Comparison of ENCODE assay signal across 10 mouse cellular contexts in the genomic region with DNA sequence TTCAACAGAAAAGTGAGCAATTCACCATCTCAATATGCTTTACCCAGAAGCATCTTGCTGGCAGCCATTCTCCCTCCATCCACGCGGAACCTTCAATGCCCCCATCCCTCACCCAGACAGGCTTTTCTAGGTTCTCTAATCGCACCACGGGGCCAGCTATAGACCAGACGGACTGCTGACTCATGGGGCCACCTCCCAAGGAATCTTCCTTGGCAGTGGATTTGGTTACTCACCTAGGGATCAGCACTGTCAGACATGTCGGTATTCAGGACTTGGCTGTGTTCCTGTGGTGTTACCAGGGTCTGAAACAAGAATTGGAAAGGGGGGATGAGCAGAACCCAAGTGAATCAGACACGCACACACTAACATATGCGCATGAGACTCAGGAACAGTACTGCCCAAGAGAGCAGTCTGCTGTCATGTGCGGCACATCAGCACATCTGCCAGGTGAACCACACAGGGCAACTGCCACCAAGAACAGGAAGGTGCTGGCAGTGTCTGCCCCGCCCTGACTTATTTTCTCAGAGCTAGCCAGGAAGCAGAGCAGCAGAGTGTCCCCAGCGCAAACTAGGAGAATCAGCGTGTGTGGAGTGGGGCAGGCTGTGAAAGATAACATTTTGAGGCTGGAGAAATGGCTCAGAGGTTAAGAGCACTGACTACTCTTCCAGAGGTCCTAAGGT. TPM values are rescaled to one million over a fixed set of nuclear protein-coding genes. Genes with fewer than 3 reads are reported as not detected.
A peak's percentile ranks its signal among the peaks of the same experiment; 100 is the strongest.
DNase-seq lines count a peak whose midpoint lies in the region; ATAC-seq lines count a peak whose summit lies in the region.
"Had no signal": no experiment of that assay in that cellular context is flagged by ENCODE, and none has a peak within 500 bp of the region (broad histone marks: within the 10 kb centered on the region; RNA-seq: fewer than 3 reads in every experiment).

No protein-coding gene starts in this region.

- intact Hi-C loops in left cerebral cortex, postnatal 36 days (cut with DNase I) = no loop called here

- DNase-seq in lung, postnatal 36 days = peak; percentile 27
- DNase-seq in lung, adult 18-20 months = no peak
- DNase-seq in thymus, postnatal 36 days = peak; percentile 73 to 89
- DNase-seq in urinary bladder, postnatal 36 days (ENCODE audit: low spot score in 2 of 2) = no peak
- DNase-seq in left cerebral cortex, postnatal 36 days (ENCODE audit: low spot score in 2 of 2) = no peak
- DNase-seq: embryo, embryonic 11 days; heart, postnatal 14 days; lung, adult 2 months had no signal

- peak; percentile 53 for ATAC-seq in activated CD4-positive, CD25-positive, alpha-beta regulatory T cell, adult 4 months
- ATAC-seq in megakaryocyte, adult 5-6 weeks (ENCODE audit: poor library complexity, severe bottlenecking) = peak; percentile 52

RNA-seq across cellular contexts. Expression of a gene that starts 30.4 kb away (rescaled TPM):
- 100 to 1,000 TPM; 127 to 150 TPM for polyA plus RNA-seq in activated CD4-positive, CD25-positive, alpha-beta regulatory T cell, adult 4 months (2017; shearing (Covaris generic))
- 99.8 and 110 TPM in 2 replicates for total RNA-seq in megakaryocyte, adult 5-6 weeks (2015)
- total RNA-seq in megakaryocyte, adult 5-6 weeks (2017) = 54.1 and 66.6 TPM in 2 replicates
- total RNA-seq in left cerebral cortex, postnatal 36 days (2021) = 10 to 100 TPM; 91.0 to 94.2 TPM

Comparison
In these comparisons a context has a peak if more than half of its experiments do, and no peak if none do; other contexts are left out.
1. DNase-seq: peak in lung, postnatal 36 days (single experiment) and thymus, postnatal 36 days (2 of 2); none in lung, adult 18-20 months (0 of 2), urinary bladder, postnatal 36 days (0 of 2) and left cerebral cortex, postnatal 36 days (0 of 2).